25 mouse cellular contexts compared by ENCODE assay signal in genomic region chr13:24328036-24328817, GRCm38 (mm10). TPM values are rescaled to one million over a fixed set of nuclear protein-coding genes. Genes with fewer than 3 reads are reported as not detected.
A peak's percentile ranks its signal among the peaks of the same experiment; 100 is the strongest.
DNase-seq lines count a peak whose midpoint lies in the region; ATAC-seq and TF ChIP-seq lines count a peak whose summit lies in the region.
"Had no signal": no experiment of that assay in that cellular context is flagged by ENCODE, and none has a peak within 500 bp of the region (broad histone marks: within the 10 kb centered on the region; RNA-seq: fewer than 3 reads in every experiment).

No protein-coding gene starts in this region.

- H3K4me2 ChIP-seq in liver, postnatal 0 days (ENCODE audit: low read depth, low read length): peak overlapping the region; percentile 34; the same call in 1 of the 2 replicates
- no peak overlapping the region for H3K4me2 ChIP-seq in liver, embryonic 11.5 days
- H3K4me2 ChIP-seq in midbrain, postnatal 0 days (ENCODE audit: low read depth, low read length, poor library complexity, severe bottlenecking): no peak overlapping the region
- H3K4me2 ChIP-seq: forebrain, embryonic 12.5 days; heart, embryonic 13.5 days; hindbrain, embryonic 12.5 days; hindbrain, embryonic 15.5 days; intestine, embryonic 15.5 days had no signal

- no peak for TF ChIP-seq EP300 in liver, postnatal 0 days (IDR thresholded peaks at IDR 0.05; ENCODE audit: low read depth)

- no peaks in the 10 kb centered on the region for H3K27me3 ChIP-seq in kidney, adult 2 months (replicated peaks; ENCODE audit: control insufficient read depth, insufficient read depth, low read length)
- H3K27me3 ChIP-seq in liver, postnatal 0 days (ENCODE audit: insufficient read depth, low read length): no peaks in the 10 kb centered on the region
- no peaks in the 10 kb centered on the region for H3K27me3 ChIP-seq in liver, embryonic 11.5 days (replicated peaks; ENCODE audit: control insufficient read depth, insufficient read depth, low read length)
- H3K27me3 ChIP-seq in midbrain, postnatal 0 days (ENCODE audit: insufficient read depth, low read length): no peaks in the 10 kb centered on the region
- H3K27me3 ChIP-seq: forebrain, embryonic 12.5 days; hindbrain, embryonic 12.5 days; hindbrain, embryonic 15.5 days; intestine, embryonic 15.5 days had no signal

- peaks cover 33% of the 10 kb centered on the region for H3K4me1 ChIP-seq in kidney, adult 2 months (ENCODE audit: control insufficient read depth, insufficient read depth, low read length)
- peaks cover 41% of the 10 kb centered on the region for H3K4me1 ChIP-seq in liver, postnatal 0 days (ENCODE audit: insufficient read depth)
- no peaks in the 10 kb centered on the region for H3K4me1 ChIP-seq in liver, embryonic 11.5 days (replicated peaks; ENCODE audit: control insufficient read depth, insufficient read depth, low read length)
- H3K4me1 ChIP-seq in midbrain, postnatal 0 days (ENCODE audit: insufficient read depth, low read length): no peaks in the 10 kb centered on the region
- H3K4me1 ChIP-seq: forebrain, embryonic 12.5 days; heart, embryonic 10.5 days; heart, embryonic 13.5 days; hindbrain, embryonic 12.5 days; hindbrain, embryonic 15.5 days had no signal

- TF ChIP-seq POLR2A in kidney, adult 2 months (IDR thresholded peaks at IDR 0.05; ENCODE audit: low read depth, low read length): no peak

- no peaks in the 10 kb centered on the region for H3K36me3 ChIP-seq in kidney, adult 2 months (ENCODE audit: control insufficient read depth, insufficient read depth, low read length)
- H3K36me3 ChIP-seq in liver, postnatal 0 days (replicated peaks; ENCODE audit: insufficient read depth, low read length): no peaks in the 10 kb centered on the region
- H3K36me3 ChIP-seq in liver, embryonic 11.5 days (ENCODE audit: control insufficient read depth, insufficient read depth, low read length): no peaks in the 10 kb centered on the region
- H3K36me3 ChIP-seq in midbrain, postnatal 0 days (ENCODE audit: insufficient read depth, low read length): no peaks in the 10 kb centered on the region
- H3K36me3 ChIP-seq: forebrain, embryonic 12.5 days; heart, embryonic 10.5 days; heart, embryonic 13.5 days; hindbrain, embryonic 12.5 days; hindbrain, embryonic 15.5 days; intestine, embryonic 15.5 days had no signal

- H3K9ac ChIP-seq in liver, postnatal 0 days (replicated peaks): no peak overlapping the region
- H3K9ac ChIP-seq in liver, embryonic 11.5 days (ENCODE audit: low read depth, low read length): no peak overlapping the region
- H3K9ac ChIP-seq in midbrain, postnatal 0 days (replicated peaks; ENCODE audit: low read length, poor library complexity, severe bottlenecking): no peak overlapping the region
- H3K9ac ChIP-seq: forebrain, embryonic 12.5 days; heart, embryonic 13.5 days; hindbrain, embryonic 12.5 days; hindbrain, embryonic 15.5 days; intestine, embryonic 15.5 days had no signal

- no peaks in the 10 kb centered on the region for H3K9me3 ChIP-seq in liver, postnatal 0 days (ENCODE audit: low read length)
- H3K9me3 ChIP-seq in liver, embryonic 11.5 days (ENCODE audit: control insufficient read depth, low read length): no peaks in the 10 kb centered on the region
- H3K9me3 ChIP-seq in midbrain, postnatal 0 days (ENCODE audit: low read length): no peaks in the 10 kb centered on the region
- H3K9me3 ChIP-seq: forebrain, embryonic 12.5 days; heart, embryonic 10.5 days; heart, embryonic 13.5 days; hindbrain, embryonic 12.5 days; hindbrain, embryonic 15.5 days; intestine, embryonic 15.5 days had no signal

- WGBS in kidney, adult 2 months: 57% methylated on average over 9 of the region's 9 CpGs
- 64% methylated on average over 9 of the region's 9 CpGs for WGBS in liver, postnatal 0 days (ENCODE audit: insufficient replicate concordance)
- 73% methylated on average over 9 of the region's 9 CpGs for whole genome bisulfite sequencing in liver, embryonic 11.5 days
- 86% methylated on average over 9 of the region's 9 CpGs for WGBS in midbrain, postnatal 0 days

- ATAC-seq in liver, postnatal 0 days: no peak
- ATAC-seq in liver, embryonic 11.5 days (replicated peaks; ENCODE audit: low FRiP score): no peak
- 0 out of 2 replicates have a peak, but pooled peaks have one; percentile 34 for ATAC-seq in erythroblast, adult 5-6 weeks (replicated peaks; ENCODE audit: low FRiP score, poor library complexity, severe bottlenecking)
- no peak for ATAC-seq in midbrain, postnatal 0 days (ENCODE audit: low FRiP score)
- ATAC-seq: activated CD4-positive, CD25-positive, alpha-beta regulatory T cell, adult 4 months; forebrain, embryonic 16.5 days; intestine, embryonic 15.5 days had no signal

- peak overlapping the region; percentile 94 for H3K27ac ChIP-seq in kidney, adult 2 months (ENCODE audit: insufficient read depth, low read depth, low read length)
- peak overlapping the region; percentile 49 for H3K27ac ChIP-seq in liver, postnatal 0 days (ENCODE audit: low read depth)
- no peak overlapping the region for H3K27ac ChIP-seq in liver, embryonic 11.5 days (ENCODE audit: low read depth, low read length)
- no peak overlapping the region for H3K27ac ChIP-seq in midbrain, postnatal 0 days (ENCODE audit: low read depth, low read length)
- H3K27ac ChIP-seq: forebrain, embryonic 12.5 days; heart, embryonic 10.5 days; heart, embryonic 13.5 days; hindbrain, embryonic 12.5 days; hindbrain, embryonic 15.5 days; intestine, embryonic 15.5 days had no signal

- TF ChIP-seq CTCF in kidney, adult 2 months (conservative IDR thresholded peaks at IDR 0.05; ENCODE audit: insufficient read depth, insufficient read length, low read depth, low read length): no peak
- TF ChIP-seq CTCF in liver, postnatal 0 days (IDR thresholded peaks at IDR 0.05; ENCODE audit: low read depth): no peak
- no peak for TF ChIP-seq CTCF in midbrain, postnatal 0 days (IDR thresholded peaks at IDR 0.05)

- no peak overlapping the region for H3K4me3 ChIP-seq in kidney, adult 2 months (ENCODE audit: insufficient read depth, low read depth, low read length)
- H3K4me3 ChIP-seq in liver, postnatal 0 days (ENCODE audit: low read depth, low read length): no peak overlapping the region
- H3K4me3 ChIP-seq in liver, embryonic 11.5 days (ENCODE audit: low read depth, low read length): no peak overlapping the region
- H3K4me3 ChIP-seq in midbrain, postnatal 0 days (ENCODE audit: low read depth, low read length): no peak overlapping the region
- H3K4me3 ChIP-seq: forebrain, embryonic 12.5 days; heart, embryonic 10.5 days; heart, embryonic 13.5 days; hindbrain, embryonic 12.5 days; hindbrain, embryonic 15.5 days; intestine, embryonic 15.5 days had no signal

- peak; percentile 15 for DNase-seq in kidney, adult 2 months
- no peak for DNase-seq in kidney, adult 18-20 months
- DNase-seq in liver, postnatal 0 days: no peak
- DNase-seq in liver, embryonic 11.5 days (ENCODE audit: low spot score): no peak
- no peak for DNase-seq in midbrain, postnatal 0 days (ENCODE audit: low spot score)
- no peak for DNase-seq in thymus, postnatal 4 days
- DNase-seq: adrenal gland, adult 8-10 months; adrenal gland, postnatal 25 days; cerebellum, adult 11-12 months; cerebellum, adult 8-10 months; cerebellum, postnatal 10 days; cerebellum, postnatal 36 days; gastrocnemius, postnatal 10 days; heart, adult 18-20 months; heart, postnatal 14 days; heart, postnatal 4 days had no signal

RNA-seq across cellular contexts. Expression of gene Cmah, which starts 1.0 kb away (rescaled TPM):
- 7.9 and 8.3 TPM in 2 replicates for polyA plus RNA-seq in kidney, adult 2 months (2012; rRNA removed)
- polyA plus RNA-seq in liver, postnatal 0 days (2015; fragmentation: Nextera tagmentation; extraction: Ambion mirVana): 2.8 and 3.7 TPM in 2 replicates
- 3.2 and 4.3 TPM in 2 replicates for polyA plus RNA-seq in liver, embryonic 11.5 days (2014; fragmentation: Nextera tagmentation; extraction: Ambion mirVana)
- 2.1 and 2.3 TPM in 2 replicates for total RNA-seq in erythroblast, adult 5-6 weeks (2015; ENCODE audit: low replicate concordance)
- total RNA-seq in erythroblast, adult 5-6 weeks (2017; ENCODE audit: low replicate concordance): 0.85 and 2.1 TPM in 2 replicates
- 0.05 TPM in 2 replicates for total RNA-seq in midbrain, postnatal 0 days (2014; rRNA removed)
- 0.14 and 0.17 TPM in 2 replicates for polyA plus RNA-seq in midbrain, postnatal 0 days (2015; fragmentation: Nextera tagmentation; extraction: Ambion mirVana)

RNA-seq across cellular contexts. Expression of gene Carmil1, which starts 47.6 kb away (rescaled TPM):
- 6.9 and 7.7 TPM in 2 replicates for polyA plus RNA-seq in kidney, adult 2 months (2012; rRNA removed)
- polyA plus RNA-seq in liver, postnatal 0 days (2015; fragmentation: Nextera tagmentation; extraction: Ambion mirVana): 5.9 and 6.5 TPM in 2 replicates
- 18.6 and 20.1 TPM in 2 replicates for polyA plus RNA-seq in liver, embryonic 11.5 days (2014; fragmentation: Nextera tagmentation; extraction: Ambion mirVana)
- 1.3 TPM in 1 of 2 replicates, not detected in the other for total RNA-seq in erythroblast, adult 5-6 weeks (2015; ENCODE audit: low replicate concordance)
- 0.34 and 2.0 TPM in 2 replicates for total RNA-seq in erythroblast, adult 5-6 weeks (2017; ENCODE audit: low replicate concordance)
- total RNA-seq in midbrain, postnatal 0 days (2014; rRNA removed): 47.6 and 56.8 TPM in 2 replicates
- polyA plus RNA-seq in midbrain, postnatal 0 days (2015; fragmentation: Nextera tagmentation; extraction: Ambion mirVana): 38.5 and 40.7 TPM in 2 replicates

Comparison
In these comparisons a context has a peak if more than half of its experiments do, and no peak if none do; other contexts are left out.
1. H3K27ac ChIP-seq: peak in kidney, adult 2 months (single experiment) and liver, postnatal 0 days (single experiment); none in liver, embryonic 11.5 days (single experiment) and midbrain, postnatal 0 days (single experiment).